In the genomic region with DNA sequence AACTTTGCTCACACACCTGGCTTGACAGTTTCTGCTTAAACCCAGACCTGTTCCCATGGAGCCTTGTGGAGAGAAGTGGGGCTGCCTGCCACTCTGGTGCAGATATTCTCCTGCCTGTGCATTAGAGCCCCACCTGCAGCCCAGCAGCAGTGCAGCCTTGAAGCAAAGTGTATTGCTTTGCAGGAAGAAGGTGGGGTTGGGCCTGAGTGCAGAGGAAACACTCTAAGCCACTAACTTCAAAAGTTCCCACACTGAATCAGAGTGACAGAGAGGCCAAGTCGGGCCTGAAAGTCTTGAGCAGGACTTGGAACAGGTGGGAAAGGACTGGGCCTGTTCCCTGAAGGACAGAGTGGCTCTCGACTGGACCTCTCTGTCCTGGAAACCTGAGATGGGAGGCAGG, we compare ENCODE assay signal across 10 mouse cellular contexts. TPM values are rescaled to one million over a fixed set of nuclear protein-coding genes. Genes with fewer than 3 reads are reported as not detected.
DNase-seq lines count a peak whose midpoint lies in the region; ATAC-seq lines count a peak whose summit lies in the region.
"Had no signal": no experiment of that assay in that cellular context is flagged by ENCODE, and none has a peak within 500 bp of the region (broad histone marks: within the 10 kb centered on the region; RNA-seq: fewer than 3 reads in every experiment).

No protein-coding gene starts in this region.

- peak; percentile 80 for DNase-seq in CD4-positive, CD25-positive, alpha-beta regulatory T cell, adult 2 months (ENCODE audit: low read depth, low spot score)
- no peak for DNase-seq in adrenal gland, postnatal 14 days
- no peak for DNase-seq in cerebellum, adult 11 months
- DNase-seq: gastrocnemius, postnatal 25 days had no signal

- peaks cover 72% of the 10 kb centered on the region for H3K4me1 ChIP-seq in heart, embryonic 16.5 days (ENCODE audit: control insufficient read depth, insufficient read depth, low read length)
- peaks cover 40% of the 10 kb centered on the region for H3K4me1 ChIP-seq in heart, embryonic 11.5 days (ENCODE audit: control insufficient read depth, insufficient read depth, low read length)
- peaks cover 40% of the 10 kb centered on the region for H3K4me1 ChIP-seq in intestine, embryonic 15.5 days (replicated peaks)

- H3K36me3 ChIP-seq in heart, embryonic 16.5 days (ENCODE audit: control insufficient read depth, insufficient read depth), result no peaks in the 10 kb centered on the region
- H3K36me3 ChIP-seq in heart, embryonic 11.5 days (ENCODE audit: control insufficient read depth, insufficient read depth, low read length), result peaks cover 3% of the 10 kb centered on the region; the same call in 1 of the 2 replicates
- no peaks in the 10 kb centered on the region for H3K36me3 ChIP-seq in intestine, embryonic 15.5 days

- peak overlapping the region; percentile 19; the same call in 1 of the 2 replicates for H3K4me2 ChIP-seq in heart, embryonic 16.5 days (ENCODE audit: low read depth, low read length)
- no peak overlapping the region for H3K4me2 ChIP-seq in heart, embryonic 11.5 days
- no peak overlapping the region for H3K4me2 ChIP-seq in intestine, embryonic 15.5 days (replicated peaks)
- H3K4me2 ChIP-seq: midbrain, embryonic 12.5 days had no signal

- no peaks in the 10 kb centered on the region for H3K9me3 ChIP-seq in heart, embryonic 16.5 days (replicated peaks; ENCODE audit: control insufficient read depth, low read length)
- no peaks in the 10 kb centered on the region for H3K9me3 ChIP-seq in heart, embryonic 11.5 days (replicated peaks; ENCODE audit: control insufficient read depth, low read length)
- H3K9me3 ChIP-seq in intestine, embryonic 15.5 days, result no peaks in the 10 kb centered on the region
- H3K9me3 ChIP-seq: midbrain, embryonic 12.5 days had no signal

- ATAC-seq in heart, embryonic 16.5 days (replicated peaks; ENCODE audit: extremely low read depth, insufficient read depth, low FRiP score), result peak; percentile 42
- ATAC-seq in heart, embryonic 11.5 days (replicated peaks; ENCODE audit: insufficient number of reproducible peaks, low FRiP score, low TSS enrichment), result no peak
- peak; percentile 26; the same call in 1 of the 2 replicates for ATAC-seq in intestine, embryonic 15.5 days
- peak; percentile 49; the same call in 1 of the 2 replicates for ATAC-seq in megakaryocyte, adult 5-6 weeks (ENCODE audit: poor library complexity, severe bottlenecking)
- no peak for ATAC-seq in erythroid progenitor cell, adult 5-6 weeks (replicated peaks; ENCODE audit: low FRiP score, poor library complexity, severe bottlenecking)

- H3K4me3 ChIP-seq in heart, embryonic 16.5 days (ENCODE audit: low read length), result no peak overlapping the region
- no peak overlapping the region for H3K4me3 ChIP-seq in heart, embryonic 11.5 days (ENCODE audit: low read depth, low read length)
- H3K4me3 ChIP-seq in intestine, embryonic 15.5 days (replicated peaks), result no peak overlapping the region
- H3K4me3 ChIP-seq: midbrain, embryonic 12.5 days had no signal

- peak overlapping the region; percentile 58 for H3K9ac ChIP-seq in heart, embryonic 16.5 days (ENCODE audit: low read length)
- no peak overlapping the region for H3K9ac ChIP-seq in heart, embryonic 11.5 days (ENCODE audit: low read depth, low read length)
- H3K9ac ChIP-seq in intestine, embryonic 15.5 days, result 0 out of 2 replicates have a peak overlapping the region, but pooled peaks have one; percentile 0
- H3K9ac ChIP-seq: midbrain, embryonic 12.5 days had no signal

- WGBS in heart, embryonic 16.5 days, result 43% methylated on average over 2 of the region's 2 CpGs
- WGBS in heart, embryonic 11.5 days (ENCODE audit: insufficient replicate concordance), result 45% methylated on average over 2 of the region's 2 CpGs
- 26% methylated on average over 2 of the region's 2 CpGs for WGBS in intestine, embryonic 15.5 days

- peak overlapping the region; percentile 82 for H3K27ac ChIP-seq in heart, embryonic 16.5 days (ENCODE audit: low read length)
- H3K27ac ChIP-seq in heart, embryonic 11.5 days (ENCODE audit: low read depth, low read length), result no peak overlapping the region
- peak overlapping the region; percentile 24; the same call in 1 of the 2 replicates for H3K27ac ChIP-seq in intestine, embryonic 15.5 days
- H3K27ac ChIP-seq: midbrain, embryonic 12.5 days had no signal

- no peaks in the 10 kb centered on the region for H3K27me3 ChIP-seq in heart, embryonic 16.5 days (ENCODE audit: control insufficient read depth, insufficient read depth, low read length)
- H3K27me3 ChIP-seq in heart, embryonic 11.5 days (ENCODE audit: control insufficient read depth, insufficient read depth, low read length), result no peaks in the 10 kb centered on the region
- no peaks in the 10 kb centered on the region for H3K27me3 ChIP-seq in intestine, embryonic 15.5 days (replicated peaks)
- H3K27me3 ChIP-seq: midbrain, embryonic 12.5 days had no signal

RNA-seq across cellular contexts. Expression of gene Slc12a7, which starts 39.8 kb away (rescaled TPM):
- polyA plus RNA-seq in heart, embryonic 16.5 days (2015; fragmentation: Nextera tagmentation; extraction: Ambion mirVana), result 42.1 and 46.9 TPM in 2 replicates
- polyA plus RNA-seq in heart, embryonic 11.5 days (2014; fragmentation: Nextera tagmentation; extraction: Ambion mirVana), result 32.7 and 40.0 TPM in 2 replicates
- 25.3 and 27.4 TPM in 2 replicates for polyA plus RNA-seq in intestine, embryonic 15.5 days (2015; fragmentation: Nextera tagmentation; extraction: Ambion mirVana)
- 3.6 and 8.3 TPM in 2 replicates for total RNA-seq in megakaryocyte, adult 5-6 weeks (2015)
- total RNA-seq in megakaryocyte, adult 5-6 weeks (2017), result 2.6 and 4.3 TPM in 2 replicates
- total RNA-seq in erythroid progenitor cell, adult 5-6 weeks (2015; ENCODE audit: low replicate concordance), result 1.7 and 4.3 TPM in 2 replicates
- 1.1 and 1.5 TPM in 2 replicates for total RNA-seq in erythroid progenitor cell, adult 5-6 weeks (2017; ENCODE audit: low replicate concordance)
- 32.3 and 34.2 TPM in 2 replicates for total RNA-seq in adrenal gland, postnatal 14 days (2021)

Comparison
In these comparisons a context has a peak if more than half of its experiments do, and no peak if none do; other contexts are left out.
1. ATAC-seq: peak in heart, embryonic 16.5 days (single experiment), intestine, embryonic 15.5 days (single experiment) and megakaryocyte, adult 5-6 weeks (single experiment); none in heart, embryonic 11.5 days (single experiment) and erythroid progenitor cell, adult 5-6 weeks (single experiment).